ENCODE assay signal across 8 mouse cellular contexts in the genomic region with DNA sequence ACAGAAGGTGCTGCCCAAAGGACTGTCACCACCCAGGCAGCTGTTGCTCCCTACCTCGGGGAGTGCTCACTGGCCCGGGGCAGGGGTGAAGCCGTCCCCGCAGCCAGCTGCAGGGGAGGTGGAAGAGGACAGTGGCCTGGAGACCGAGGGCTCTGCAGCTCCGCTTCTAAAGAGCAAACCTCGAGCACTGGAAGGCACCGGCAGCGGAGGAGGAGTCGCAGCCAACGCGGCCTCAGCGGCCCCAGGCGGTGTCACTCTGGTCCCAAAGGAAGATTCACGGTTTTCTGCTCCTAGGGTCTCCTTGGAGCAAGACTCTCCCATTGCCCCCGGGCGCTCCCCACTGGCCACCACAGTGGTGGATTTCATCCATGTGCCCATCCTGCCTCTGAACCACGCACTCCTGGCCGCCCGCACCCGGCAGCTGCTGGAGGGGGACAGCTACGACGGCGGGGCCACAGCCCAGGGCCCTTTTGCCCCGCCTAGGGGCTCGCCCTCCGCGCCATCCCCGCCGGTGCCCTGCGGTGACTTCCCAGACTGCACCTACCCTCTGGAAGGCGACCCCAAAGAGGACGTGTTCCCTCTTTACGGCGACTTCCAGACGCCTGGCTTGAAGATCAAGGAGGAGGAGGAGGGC. TPM values are rescaled to one million over a fixed set of nuclear protein-coding genes. Genes with fewer than 3 reads are reported as not detected.
DNase-seq lines count a peak whose midpoint lies in the region; ATAC-seq and TF ChIP-seq lines count a peak whose summit lies in the region.

No protein-coding gene starts in this region.

- ATAC-seq in heart, postnatal 0 days (ENCODE audit: insufficient read depth, low read depth) = 0 out of 2 replicates have a peak, but pooled peaks have one; percentile 33
- peak; percentile 20 for ATAC-seq in lung, postnatal 0 days

- H3K9me3 ChIP-seq in embryonic facial prominence, embryonic 10.5 days = no peaks in the 10 kb centered on the region
- H3K9me3 ChIP-seq in heart, postnatal 0 days (replicated peaks; ENCODE audit: control insufficient read depth, low read length) = no peaks in the 10 kb centered on the region
- no peaks in the 10 kb centered on the region for H3K9me3 ChIP-seq in lung, postnatal 0 days (ENCODE audit: low read length)

- H3K36me3 ChIP-seq in testis, adult 2 months (ENCODE audit: control insufficient read depth, insufficient read depth, low read length) = no peaks in the 10 kb centered on the region
- H3K36me3 ChIP-seq in embryonic facial prominence, embryonic 10.5 days (replicated peaks) = no peaks in the 10 kb centered on the region
- no peaks in the 10 kb centered on the region for H3K36me3 ChIP-seq in heart, postnatal 0 days (replicated peaks; ENCODE audit: control insufficient read depth, insufficient read depth, low read length)
- H3K36me3 ChIP-seq in lung, postnatal 0 days (ENCODE audit: insufficient read depth, low read length) = no peaks in the 10 kb centered on the region

- H3K4me2 ChIP-seq in heart, postnatal 0 days (ENCODE audit: low read depth, low read length) = peak overlapping the region; percentile 60
- H3K4me2 ChIP-seq in lung, postnatal 0 days (replicated peaks; ENCODE audit: low read depth, low read length) = peak overlapping the region; percentile 71

- no peak for TF ChIP-seq EP300 in heart, postnatal 0 days (IDR thresholded peaks at IDR 0.05; ENCODE audit: low read depth)
- no peak for TF ChIP-seq EP300 in lung, postnatal 0 days (IDR thresholded peaks at IDR 0.05)

- under 1% methylated on average over 36 of the region's 36 CpGs for WGBS in embryonic facial prominence, embryonic 10.5 days
- WGBS in heart, postnatal 0 days = 1% methylated on average over 36 of the region's 36 CpGs
- under 1% methylated on average over 25 of the region's 36 CpGs for WGBS in lung, postnatal 0 days

- no peaks in the 10 kb centered on the region for H3K27me3 ChIP-seq in testis, adult 2 months (ENCODE audit: control insufficient read depth, insufficient read depth, low read length)
- peaks cover 60% of the 10 kb centered on the region for H3K27me3 ChIP-seq in embryonic facial prominence, embryonic 10.5 days (replicated peaks; ENCODE audit: low read depth, poor library complexity, severe bottlenecking)
- peaks cover 56% of the 10 kb centered on the region for H3K27me3 ChIP-seq in heart, postnatal 0 days (ENCODE audit: control insufficient read depth, insufficient read depth, low read length)
- H3K27me3 ChIP-seq in lung, postnatal 0 days (replicated peaks; ENCODE audit: insufficient read depth, low read length) = peaks cover 22% of the 10 kb centered on the region; the same call in 1 of the 2 replicates

- peak overlapping the region; percentile 14 for H3K4me3 ChIP-seq in testis, adult 2 months (ENCODE audit: control insufficient read depth, low read depth, low read length)
- H3K4me3 ChIP-seq in embryonic facial prominence, embryonic 10.5 days = peak overlapping the region; percentile 71
- peak overlapping the region; percentile 41 for H3K4me3 ChIP-seq in heart, postnatal 0 days (ENCODE audit: low read depth, low read length)
- H3K4me3 ChIP-seq in lung, postnatal 0 days (ENCODE audit: low read depth, low read length) = peak overlapping the region; percentile 38

- TF ChIP-seq CTCF in testis, adult 2 months (IDR thresholded peaks at IDR 0.05; ENCODE audit: control insufficient read depth, insufficient read depth, insufficient replicate concordance, low read depth, low read length) = no peak
- no peak for TF ChIP-seq CTCF in heart, postnatal 0 days (IDR thresholded peaks at IDR 0.05; ENCODE audit: low read depth)
- no peak for TF ChIP-seq CTCF in lung, postnatal 0 days (IDR thresholded peaks at IDR 0.05)

- H3K9ac ChIP-seq in heart, postnatal 0 days (replicated peaks; ENCODE audit: low read depth, low read length) = no peak overlapping the region
- no peak overlapping the region for H3K9ac ChIP-seq in lung, postnatal 0 days (replicated peaks; ENCODE audit: low read depth)

- H3K4me1 ChIP-seq in testis, adult 2 months (ENCODE audit: control insufficient read depth, insufficient read depth, low read length) = peaks cover 5% of the 10 kb centered on the region; the same call in 1 of the 2 replicates
- peaks cover 24% of the 10 kb centered on the region for H3K4me1 ChIP-seq in embryonic facial prominence, embryonic 10.5 days
- H3K4me1 ChIP-seq in heart, postnatal 0 days (ENCODE audit: control insufficient read depth, insufficient read depth) = peaks cover 12% of the 10 kb centered on the region; the same call in 1 of the 2 replicates
- H3K4me1 ChIP-seq in lung, postnatal 0 days (ENCODE audit: insufficient read depth, low read depth, low read length) = peaks cover 9% of the 10 kb centered on the region; the same call in 1 of the 2 replicates

- no peak overlapping the region for H3K27ac ChIP-seq in testis, adult 2 months (ENCODE audit: control insufficient read depth, insufficient read depth, low read depth, low read length)
- peak overlapping the region; percentile 66; the same call in 1 of the 2 replicates for H3K27ac ChIP-seq in embryonic facial prominence, embryonic 10.5 days (replicated peaks)
- H3K27ac ChIP-seq in heart, postnatal 0 days (ENCODE audit: low read depth) = no peak overlapping the region
- H3K27ac ChIP-seq in lung, postnatal 0 days (ENCODE audit: low read length) = no peak overlapping the region

- no peak for DNase-seq in testis, postnatal 10 days (ENCODE audit: low spot score)
- peak; percentile 67 for DNase-seq in embryonic facial prominence, embryonic 10.5 days (ENCODE audit: low spot score)
- no peak for DNase-seq in heart, postnatal 0 days (ENCODE audit: low spot score)
- peak; percentile 7 to 32 for DNase-seq in layer of hippocampus, postnatal 14 days (ENCODE audit: low spot score in 2 of 2)
- DNase-seq in lung, postnatal 0 days (ENCODE audit: low spot score) = peak; percentile 7
- DNase-seq in right cerebral cortex, adult 2 months (ENCODE audit: low spot score in 2 of 2) = peak; percentile 28 to 43
- no peak for DNase-seq in spleen, postnatal 10 days (ENCODE audit: low spot score in 2 of 2)

- no peak for TF ChIP-seq POLR2A in testis, adult 2 months (IDR thresholded peaks at IDR 0.05; ENCODE audit: control insufficient read depth, low read depth, low read length)

RNA-seq across cellular contexts. Expression of a gene that starts 1.5 kb away (rescaled TPM):
- not detected in 2 replicates for polyA plus RNA-seq in testis, adult 2 months (2012; rRNA removed)
- 0.36 and 0.38 TPM in 2 replicates for polyA plus RNA-seq in embryonic facial prominence, embryonic 10.5 days (2016; fragmentation: Nextera tagmentation; extraction: Ambion mirVana)
- total RNA-seq in heart, postnatal 0 days (2014; rRNA removed; ENCODE audit: low replicate concordance) = not detected in 2 replicates
- polyA plus RNA-seq in heart, postnatal 0 days (2015; fragmentation: Nextera tagmentation; extraction: Ambion mirVana) = 0.01 and 0.04 TPM in 2 replicates
- 1 to 10 TPM; 9.1 to 9.2 TPM for total RNA-seq in layer of hippocampus, postnatal 14 days (2021)
- polyA plus RNA-seq in lung, postnatal 0 days (2015; fragmentation: Nextera tagmentation; extraction: Ambion mirVana) = 0.06 and 0.12 TPM in 2 replicates

Comparison
In these comparisons a context has a peak if more than half of its experiments do, and no peak if none do; other contexts are left out.
1. H3K4me3 ChIP-seq: peak in every context shown above with its lines; median percentile 71 in embryonic facial prominence, embryonic 10.5 days; 41 in heart, postnatal 0 days; 38 in lung, postnatal 0 days; 14 in testis, adult 2 months.
2. DNase-seq: peak in embryonic facial prominence, embryonic 10.5 days (single experiment), layer of hippocampus, postnatal 14 days (2 of 2), lung, postnatal 0 days (single experiment) and right cerebral cortex, adult 2 months (2 of 2); none in testis, postnatal 10 days (single experiment), heart, postnatal 0 days (single experiment) and spleen, postnatal 10 days (0 of 2).